Mouse (Mus musculus) WW6 (cell line): Measurements from ENCODE around the gene Naa60.
"Not testable (repeated sequence)": the region's sequence is repeated elsewhere in the genome, so short reads cannot be mapped to it uniquely, and the experiment has no call there.

Experiments used
- DNase-seq: peaks from one replicate; pipeline ENCODE4 v3.0.0-alpha.2; 2013; ENCODE audit warnings: low read depth, low spot score

Gene Naa60

DNA sequence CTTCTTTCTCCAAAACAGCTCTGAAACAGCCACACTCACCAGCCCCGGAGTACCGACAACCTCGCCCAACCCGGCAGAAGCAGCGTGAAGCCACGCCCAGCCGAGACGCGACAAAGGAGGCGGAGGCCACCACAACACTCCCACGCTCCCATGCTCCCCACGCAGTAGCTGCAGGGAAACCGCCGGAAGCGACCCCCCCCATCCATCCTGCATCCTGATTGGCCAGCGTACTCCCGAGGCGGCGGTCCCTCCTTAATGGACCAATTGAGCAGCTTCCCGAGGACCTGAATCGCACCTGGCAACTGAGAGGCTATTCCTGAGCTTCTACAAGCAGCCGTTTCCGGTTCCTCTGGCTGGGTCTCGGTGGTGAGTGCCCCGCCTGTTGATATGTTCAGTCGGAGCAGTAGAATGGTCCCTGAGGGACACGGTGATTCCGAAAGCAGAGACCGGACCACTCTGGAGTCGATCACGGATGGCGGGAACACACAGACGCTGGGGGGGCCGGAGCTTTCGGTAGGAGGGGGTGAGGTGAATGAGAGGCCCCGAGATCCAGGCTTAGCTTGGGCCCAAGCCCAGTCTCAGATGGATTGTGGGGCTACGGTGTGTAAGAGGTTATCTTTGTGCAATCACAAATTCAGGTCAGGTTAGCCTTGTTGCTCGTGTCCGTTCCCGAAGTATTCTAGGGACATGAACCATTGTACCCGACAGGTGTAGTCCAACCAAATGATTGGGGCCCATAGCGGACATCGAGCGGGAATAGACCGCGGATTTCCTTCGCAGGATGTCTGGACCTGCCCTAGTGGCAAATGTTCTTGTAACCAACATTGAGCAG is at the start of gene Naa60:
Naa60 (plus strand) TSS at position 160 of the 832 bp plus-strand sequence.
- DNase-seq: peak; percentile 93

DNA sequence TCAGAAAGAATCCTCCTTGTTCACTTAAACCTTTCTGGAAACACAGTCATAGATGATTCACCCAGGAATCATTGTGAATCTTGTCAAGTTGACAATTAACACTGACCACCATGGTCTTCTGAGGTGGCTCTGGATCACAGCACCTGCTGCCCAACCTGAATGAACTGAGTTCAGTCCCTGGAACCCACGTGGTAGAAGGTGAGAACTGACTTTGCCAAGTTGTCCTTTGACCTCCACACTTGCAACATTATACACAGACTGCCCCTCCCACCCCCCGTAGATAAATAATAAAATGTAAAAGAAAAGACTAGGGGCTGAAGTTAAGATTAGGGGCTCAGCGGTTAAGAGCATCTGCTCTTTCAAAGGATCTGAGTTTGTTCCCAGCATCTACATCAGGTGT is 44.2 kb upstream of the Naa60 start:
- no peak for DNase-seq

DNA sequence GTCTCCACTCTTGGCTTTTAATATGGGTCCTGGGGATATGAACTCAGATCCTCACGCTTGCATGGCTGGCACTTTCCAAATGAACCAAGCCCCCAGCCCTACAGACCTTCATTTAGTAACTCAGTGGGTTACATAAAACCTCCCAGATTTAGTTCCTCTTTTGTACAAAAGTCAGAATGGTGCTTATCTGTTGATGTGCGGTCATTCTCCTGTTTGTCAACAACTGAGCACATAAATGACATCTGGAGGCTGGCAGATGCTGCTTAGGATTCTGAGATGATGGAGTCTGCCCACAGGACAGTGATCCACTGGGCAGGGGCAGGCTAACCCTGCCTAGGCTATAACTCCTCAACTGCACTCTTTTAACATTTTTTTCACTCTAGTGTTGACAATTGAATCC is 42.4 kb upstream of the Naa60 start:
- DNase-seq: no peak

DNA sequence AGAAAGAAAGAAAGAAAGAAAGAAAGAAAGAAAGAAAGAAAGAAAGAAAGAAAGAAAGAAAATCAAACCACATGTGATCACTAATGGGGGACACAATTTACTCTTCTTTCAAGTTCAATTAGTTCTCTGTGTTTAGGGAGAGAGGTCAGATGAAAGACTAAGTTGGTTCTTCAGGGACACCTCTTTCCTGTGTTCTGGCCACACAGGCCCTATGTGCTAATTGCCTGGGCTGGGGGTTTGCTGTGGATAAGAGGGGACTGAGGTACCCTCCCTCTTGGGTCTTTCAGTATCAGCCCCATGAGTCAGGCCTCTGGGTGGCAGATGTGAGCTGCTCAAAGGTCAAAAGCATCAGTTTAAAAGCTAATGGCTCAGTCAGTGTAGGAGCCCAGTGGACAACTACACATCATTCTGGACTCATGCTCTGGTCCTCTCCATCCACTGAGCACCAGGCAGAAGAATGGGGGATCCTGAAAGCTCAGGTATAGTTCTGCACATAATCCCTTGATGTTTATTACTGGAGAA is 41.5 kb upstream of the Naa60 start, which contains the start of gene Olfr15:
Olfr15 (plus strand) TSS at position 291 of the 522 bp plus-strand sequence.
- DNase-seq: no peak

DNA sequence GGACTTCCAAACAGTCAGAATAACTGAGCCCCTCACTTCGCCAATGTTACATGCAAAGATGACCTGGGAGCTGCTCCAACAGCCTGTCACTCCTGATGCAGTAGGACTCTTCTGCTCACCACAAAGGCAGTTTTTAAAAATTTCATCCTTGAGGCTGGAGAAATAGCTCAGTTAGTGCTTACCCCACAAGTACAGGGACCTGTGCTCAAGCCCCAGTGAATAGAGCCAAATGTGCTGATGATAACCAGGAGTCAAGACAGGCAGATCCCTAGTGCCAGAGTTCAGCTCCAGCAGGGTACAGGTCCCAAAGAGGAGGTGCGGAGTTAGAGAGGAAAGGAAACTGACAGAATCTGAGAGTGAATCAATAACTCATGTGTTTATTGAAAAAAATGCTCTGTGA is 36.7 kb upstream of the Naa60 start:
- no peak for DNase-seq

DNA sequence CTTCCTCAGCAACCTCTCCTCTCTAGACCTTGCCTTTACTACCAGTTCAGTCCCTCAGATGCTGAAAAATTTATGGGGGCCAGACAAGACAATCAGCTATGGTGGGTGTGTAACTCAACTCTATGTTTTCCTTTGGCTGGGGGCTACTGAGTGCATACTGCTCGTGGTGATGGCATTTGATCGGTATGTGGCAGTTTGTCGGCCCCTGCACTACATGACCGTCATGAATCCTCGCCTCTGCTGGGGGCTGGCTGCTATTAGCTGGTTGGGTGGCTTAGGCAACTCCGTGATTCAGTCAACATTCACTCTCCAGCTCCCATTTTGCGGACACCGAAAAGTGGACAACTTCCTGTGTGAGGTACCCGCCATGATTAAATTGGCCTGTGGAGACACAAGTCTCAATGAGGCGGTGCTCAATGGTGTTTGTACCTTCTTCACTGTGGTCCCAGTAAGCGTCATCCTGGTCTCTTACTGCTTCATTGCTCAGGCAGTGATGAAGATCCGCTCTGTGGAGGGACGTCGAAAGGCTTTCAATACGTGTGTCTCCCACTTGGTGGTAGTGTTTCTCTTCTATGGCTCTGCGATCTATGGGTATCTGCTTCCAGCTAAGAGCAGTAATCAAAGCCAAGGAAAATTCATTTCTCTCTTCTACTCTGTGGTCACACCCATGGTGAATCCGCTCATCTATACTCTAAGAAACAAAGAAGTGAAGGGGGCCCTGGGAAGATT is 32.9 kb upstream of the Naa60 start:
- no peak for DNase-seq

DNA sequence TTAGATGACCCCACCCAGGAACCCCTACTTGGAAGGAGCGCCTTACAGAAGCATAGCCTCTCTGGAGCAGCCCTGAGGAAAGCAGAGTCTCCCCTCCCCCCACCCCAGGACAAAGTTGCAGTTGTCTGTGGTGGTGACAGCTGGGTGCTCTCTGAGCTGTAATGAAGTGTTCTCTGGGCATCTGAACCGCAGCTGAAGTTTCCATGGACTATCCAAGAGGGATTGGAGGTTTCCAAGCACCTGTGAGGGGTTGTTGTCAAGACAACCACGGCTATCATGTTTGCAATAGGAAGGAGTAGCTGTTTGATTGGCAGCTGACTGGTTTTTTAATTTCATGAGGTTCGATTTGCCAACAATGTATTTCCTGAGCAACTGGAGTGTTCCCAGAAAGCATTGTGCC is 29.2 kb upstream of the Naa60 start:
- DNase-seq: no peak

DNA sequence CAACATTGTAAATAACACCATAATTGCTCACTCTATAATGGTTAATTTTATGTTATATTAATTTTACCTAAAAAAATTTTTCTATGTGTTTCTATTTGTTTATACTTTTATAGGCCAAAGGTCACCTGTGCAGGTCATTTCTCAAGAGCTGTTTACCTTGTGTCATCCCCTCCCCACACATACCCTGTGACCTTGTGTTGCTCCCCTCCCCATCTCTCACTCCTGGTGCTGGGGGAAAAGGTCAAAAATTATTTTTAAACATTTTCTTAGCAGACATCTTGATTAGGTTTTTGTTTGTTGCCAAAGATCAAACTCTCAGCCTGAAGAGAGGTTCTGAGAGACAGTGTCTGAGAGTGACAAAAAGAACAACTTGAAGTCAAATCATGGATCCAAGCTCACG is 28.4 kb upstream of the Naa60 start:
- DNase-seq: no peak

DNA sequence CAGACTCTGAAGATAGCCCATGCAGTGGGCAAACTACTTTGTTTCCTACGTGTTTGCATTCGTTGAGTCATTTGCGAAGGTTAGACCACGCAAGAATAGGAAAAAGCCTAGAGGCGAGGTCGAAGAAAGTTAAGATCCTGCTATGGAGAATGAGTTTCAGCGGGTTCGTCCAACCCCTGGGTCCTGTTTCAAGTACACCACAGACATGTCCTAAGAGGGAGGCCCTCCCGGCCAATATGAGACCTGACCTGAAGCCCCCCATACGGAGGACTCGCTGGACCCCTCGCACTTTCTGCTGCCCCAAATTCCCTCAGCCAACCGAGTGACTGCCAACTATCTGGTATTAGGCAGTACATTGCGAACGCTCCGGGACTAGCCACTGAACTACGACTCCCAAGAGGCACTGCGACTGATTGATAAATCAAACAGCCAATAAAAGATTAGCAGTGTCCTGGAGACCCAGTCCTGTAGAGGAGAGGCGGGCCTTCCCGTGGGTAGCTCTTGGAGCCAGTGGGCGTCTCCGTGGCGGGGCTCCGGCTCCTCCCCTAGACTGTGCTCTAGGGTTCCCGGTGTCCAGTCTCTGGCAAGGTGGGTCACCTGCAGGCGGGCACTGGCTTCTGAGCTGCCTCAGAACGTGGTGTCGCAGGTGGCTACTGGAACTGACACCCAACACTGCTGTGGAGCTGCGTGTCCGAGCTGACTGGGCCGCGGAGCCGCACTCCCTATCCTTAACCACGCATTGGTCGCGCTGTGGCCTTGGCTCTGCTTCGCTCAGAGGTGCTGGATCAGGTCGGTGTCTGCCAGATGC is 25.3 kb upstream of the Naa60 start, which contains the start of gene Zfp174:
Zfp174 (plus strand) TSS at position 558 of the 808 bp plus-strand sequence.
- DNase-seq: peak; percentile 66

DNA sequence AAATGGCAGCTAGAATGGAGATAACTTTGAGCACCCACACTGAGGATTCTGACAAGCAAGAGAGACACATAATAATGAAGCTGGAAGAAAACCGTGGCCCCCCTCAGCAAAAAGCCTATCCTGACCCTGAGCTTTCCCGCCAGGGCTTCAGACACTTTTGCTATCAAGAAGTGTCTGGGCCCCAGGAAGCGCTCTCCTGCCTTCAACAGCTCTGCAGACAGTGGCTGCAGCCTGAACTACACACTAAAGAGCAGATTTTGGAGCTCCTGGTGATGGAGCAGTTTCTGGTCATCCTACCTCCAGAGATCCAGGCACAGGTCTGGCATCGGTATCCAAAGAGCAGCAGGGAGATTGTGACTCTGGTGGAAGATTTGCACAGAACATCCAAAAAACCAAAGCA is 24.3 kb upstream of the Naa60 start:
- no peak for DNase-seq

DNA sequence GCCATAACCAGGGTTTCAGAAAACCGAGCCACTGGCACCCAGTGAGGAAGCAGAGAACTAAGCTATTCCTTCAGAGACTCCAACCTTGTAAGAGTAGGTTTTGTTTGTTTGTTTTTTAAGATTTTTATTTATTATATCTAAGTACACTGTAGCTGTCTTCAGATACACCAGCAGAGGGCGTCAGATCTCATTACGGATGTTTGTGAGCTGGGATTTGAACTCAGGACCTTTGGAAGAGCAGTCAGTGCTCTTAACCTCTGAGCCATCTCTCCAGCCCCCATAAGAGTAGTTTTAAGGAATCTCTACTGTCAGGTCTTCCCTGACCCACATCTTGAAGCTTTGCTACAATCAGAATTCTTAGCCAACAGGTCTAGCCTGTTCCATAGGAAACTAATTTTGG is 23.8 kb upstream of the Naa60 start:
- no peak for DNase-seq

DNA sequence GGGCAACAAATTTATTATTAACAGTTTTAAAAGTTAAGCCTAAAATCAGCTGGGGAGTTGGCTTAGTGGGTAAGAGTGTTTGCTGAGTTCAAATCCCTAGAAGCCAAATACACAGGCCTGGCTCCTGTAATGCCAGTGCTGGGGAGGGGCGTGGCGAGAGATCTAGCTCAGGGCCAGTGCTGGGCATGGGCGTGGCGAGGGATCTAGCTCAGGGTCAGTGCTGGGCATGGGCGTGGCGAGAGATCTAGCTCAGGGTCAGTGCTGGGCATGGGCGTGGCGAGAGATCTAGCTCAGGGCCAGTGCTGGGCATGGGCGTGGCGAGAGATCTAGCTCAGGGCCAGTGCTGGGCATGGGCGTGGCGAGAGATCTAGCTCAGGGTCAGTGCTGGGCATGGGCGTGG is 20.9 kb upstream of the Naa60 start:
- not testable (repeated sequence) for DNase-seq

DNA sequence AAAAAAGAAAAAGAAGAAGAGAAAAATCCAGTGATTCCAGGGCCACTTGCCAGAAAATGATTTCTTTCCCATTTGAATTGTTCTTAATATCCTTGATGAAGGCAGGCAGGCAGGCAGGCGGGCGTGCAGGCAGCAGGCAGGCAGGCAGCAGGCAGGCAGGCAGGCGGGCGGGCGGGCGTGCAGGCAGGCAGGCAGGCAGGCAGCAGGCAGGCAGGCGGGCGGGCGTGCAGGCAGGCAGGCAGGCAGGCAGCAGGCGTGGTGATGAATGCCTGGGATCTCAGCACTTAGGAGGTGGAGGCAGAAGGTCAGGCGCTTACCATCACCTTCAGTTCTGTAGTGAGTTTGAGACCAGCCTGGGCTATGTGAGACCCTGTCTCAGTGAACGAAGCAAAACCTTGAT is 19.6 kb upstream of the Naa60 start:
- DNase-seq: no peak

DNA sequence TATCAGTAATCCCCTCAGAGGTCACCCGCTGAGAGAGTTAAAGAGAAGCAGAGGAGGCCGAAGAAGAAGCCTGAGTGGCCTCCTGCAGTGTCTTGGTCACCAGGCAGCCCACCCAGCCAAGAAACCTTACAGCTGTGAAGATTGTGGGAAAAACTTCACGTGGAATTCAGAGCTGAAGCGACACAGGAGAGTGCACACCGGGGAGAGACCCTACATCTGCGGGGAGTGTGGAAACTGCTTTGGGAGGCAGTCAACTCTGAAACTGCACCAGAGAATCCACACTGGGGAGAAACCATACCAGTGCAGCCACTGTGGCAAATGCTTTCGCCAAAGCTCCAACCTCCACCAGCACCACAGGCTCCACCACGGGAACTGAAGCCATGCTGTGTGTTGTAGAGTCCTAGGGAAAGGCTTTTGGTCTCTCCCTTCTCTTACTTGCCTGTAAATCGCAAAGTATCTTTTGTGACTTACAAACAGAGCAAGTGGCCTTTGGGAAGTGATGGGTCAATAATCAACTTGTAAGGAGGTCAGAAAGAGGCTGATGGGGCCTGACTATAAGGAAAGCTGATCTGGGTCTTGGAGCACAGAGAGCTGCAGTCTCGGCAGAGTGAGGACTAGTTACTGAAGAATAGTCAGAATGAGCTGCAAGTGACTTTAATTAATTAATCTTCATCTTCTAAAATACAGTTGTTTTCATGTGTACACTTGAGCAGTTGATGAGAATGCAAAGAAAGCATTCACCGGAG is 17.6 kb upstream of the Naa60 start:
- no peak for DNase-seq

DNA sequence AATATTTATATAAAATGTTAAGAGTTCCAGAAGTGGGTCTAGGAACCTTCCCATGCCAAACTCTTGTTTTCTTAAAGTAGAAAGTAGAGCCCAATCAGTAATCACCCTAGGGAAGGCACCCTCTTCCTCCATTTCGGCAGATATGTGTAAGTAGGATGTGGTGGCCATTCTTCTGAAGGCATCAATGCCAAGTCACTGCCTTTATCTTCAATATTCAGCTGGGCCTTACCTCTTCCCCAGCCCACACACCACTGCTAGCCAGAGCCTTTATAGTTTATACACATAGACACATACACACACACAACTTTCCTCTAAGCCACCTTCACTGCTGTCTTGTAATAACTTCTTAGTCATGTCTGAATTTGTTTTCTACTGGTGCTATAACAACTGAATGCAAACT is 16.4 kb upstream of the Naa60 start:
- no peak for DNase-seq

DNA sequence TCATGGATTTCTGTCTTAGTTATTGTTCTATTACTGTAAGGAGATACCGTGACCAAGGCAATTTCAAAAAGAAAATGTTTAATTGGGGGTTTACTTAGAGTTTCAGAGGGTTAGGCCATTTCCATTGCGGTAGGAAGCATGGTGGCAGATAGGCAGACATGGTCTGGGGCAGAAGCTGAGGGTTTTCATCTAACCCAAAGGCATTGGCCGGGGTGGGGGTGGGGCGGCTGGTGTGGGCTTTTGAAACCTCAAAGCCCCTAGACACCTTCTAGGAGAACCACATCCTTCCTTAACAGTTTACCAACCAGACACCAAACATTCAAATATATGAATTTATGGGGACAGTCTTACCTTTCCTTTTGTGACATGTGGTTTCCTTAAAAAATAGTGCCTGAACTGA is 12.9 kb upstream of the Naa60 start:
- no peak for DNase-seq

DNA sequence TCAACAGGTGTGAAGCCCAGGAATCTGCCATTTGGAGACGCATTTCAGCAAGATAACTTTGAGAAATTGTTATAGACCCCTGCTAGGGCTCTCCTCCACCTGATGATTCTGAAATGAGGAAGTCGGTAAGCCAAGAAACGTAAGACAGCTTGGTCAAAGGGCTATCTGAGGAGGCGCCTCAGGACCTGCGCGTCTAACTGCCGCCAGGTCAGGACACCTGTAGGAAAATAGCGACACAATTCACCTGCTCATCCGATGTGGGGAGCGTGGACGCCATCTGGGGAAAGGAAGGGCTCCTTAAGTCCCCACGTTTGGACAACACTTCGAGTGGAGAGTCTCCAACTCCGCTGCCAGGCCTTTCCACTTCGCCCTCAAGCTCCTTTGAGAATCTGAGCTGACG is 360 bp upstream of the Naa60 start:
- no peak for DNase-seq

DNA sequence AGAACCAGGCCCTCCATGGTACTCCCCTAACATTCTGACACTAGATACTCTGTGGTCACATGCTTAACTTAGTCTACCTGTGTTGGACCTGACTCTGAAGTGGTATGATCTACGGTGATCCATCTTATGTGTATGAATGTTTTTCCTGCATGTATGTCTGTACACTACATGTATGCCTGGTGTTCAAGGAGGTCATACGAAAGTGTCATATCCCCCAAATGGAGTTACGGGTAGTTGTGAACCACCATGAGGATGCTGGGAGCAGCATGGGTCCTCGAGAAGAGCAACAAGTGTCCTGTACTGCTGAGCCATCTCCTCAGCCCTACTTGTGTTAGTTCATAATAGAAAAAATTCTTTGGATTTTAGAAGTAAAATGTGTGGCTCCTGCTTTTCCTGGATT is 4.2 kb downstream of the Naa60 start:
- DNase-seq: no peak

DNA sequence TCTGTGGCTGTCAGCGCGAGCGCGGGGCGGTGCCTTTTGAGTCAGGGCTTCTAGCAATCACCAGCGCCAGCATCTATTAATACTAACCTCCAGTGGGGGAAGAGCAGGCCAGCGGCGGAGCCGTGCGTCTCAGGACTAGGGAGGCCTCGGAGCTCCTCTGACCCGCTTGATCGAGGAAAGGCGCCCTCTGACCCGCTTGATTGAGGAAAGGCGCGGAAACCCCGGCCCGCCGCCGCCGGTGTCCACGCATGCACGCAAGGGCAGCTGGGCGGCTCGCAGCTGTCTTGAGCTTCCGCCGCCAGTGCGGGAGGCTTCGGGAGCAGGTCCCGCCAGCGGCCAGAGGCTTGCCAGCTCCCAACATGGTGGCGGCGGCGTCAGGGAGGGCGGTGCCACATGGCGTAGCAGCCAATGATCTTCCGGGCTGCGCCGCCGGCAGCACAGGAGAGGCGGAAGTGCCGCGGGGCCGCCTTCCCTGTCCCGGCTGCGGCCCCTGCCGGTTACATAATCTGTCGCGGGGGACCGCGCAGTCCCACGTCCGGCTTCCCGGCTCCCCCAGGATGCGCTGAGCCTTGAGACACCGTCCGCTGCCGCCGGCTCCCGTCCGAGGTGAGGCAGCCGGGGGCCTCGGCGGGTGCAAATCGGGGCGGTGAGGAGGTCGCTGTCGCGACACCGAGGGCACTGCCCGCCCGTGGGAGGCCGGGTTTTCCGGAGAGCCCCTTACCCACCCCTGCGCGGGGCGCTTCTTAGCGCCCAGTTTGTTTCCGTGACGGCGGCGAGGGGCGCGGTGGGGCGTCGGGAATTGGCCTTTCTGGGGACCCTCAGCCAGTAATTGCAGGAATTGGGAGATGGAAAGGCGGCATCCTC is 12.3 kb downstream of the Naa60 start, which contains the start of the genes Zfp597 and Gm20695:
Zfp597 (minus strand) TSS at position 361 of the 864 bp plus-strand sequence.
Gm20695 (plus strand) TSS at position 448 of the 864 bp plus-strand sequence.
- peak; percentile 71 for DNase-seq
